Mouse (Mus musculus) B cell, adult 2 months (primary cell): Measurements from ENCODE around the gene Hilpda.
A peak's percentile ranks its signal among the peaks of the same experiment; 100 is the strongest.

ENCODE experiments used
- DNase-seq, 2 experiments: peaks; one replicate each; pipeline ENCODE4 v3.0.0; 2022

The Hilpda gene

DNA sequence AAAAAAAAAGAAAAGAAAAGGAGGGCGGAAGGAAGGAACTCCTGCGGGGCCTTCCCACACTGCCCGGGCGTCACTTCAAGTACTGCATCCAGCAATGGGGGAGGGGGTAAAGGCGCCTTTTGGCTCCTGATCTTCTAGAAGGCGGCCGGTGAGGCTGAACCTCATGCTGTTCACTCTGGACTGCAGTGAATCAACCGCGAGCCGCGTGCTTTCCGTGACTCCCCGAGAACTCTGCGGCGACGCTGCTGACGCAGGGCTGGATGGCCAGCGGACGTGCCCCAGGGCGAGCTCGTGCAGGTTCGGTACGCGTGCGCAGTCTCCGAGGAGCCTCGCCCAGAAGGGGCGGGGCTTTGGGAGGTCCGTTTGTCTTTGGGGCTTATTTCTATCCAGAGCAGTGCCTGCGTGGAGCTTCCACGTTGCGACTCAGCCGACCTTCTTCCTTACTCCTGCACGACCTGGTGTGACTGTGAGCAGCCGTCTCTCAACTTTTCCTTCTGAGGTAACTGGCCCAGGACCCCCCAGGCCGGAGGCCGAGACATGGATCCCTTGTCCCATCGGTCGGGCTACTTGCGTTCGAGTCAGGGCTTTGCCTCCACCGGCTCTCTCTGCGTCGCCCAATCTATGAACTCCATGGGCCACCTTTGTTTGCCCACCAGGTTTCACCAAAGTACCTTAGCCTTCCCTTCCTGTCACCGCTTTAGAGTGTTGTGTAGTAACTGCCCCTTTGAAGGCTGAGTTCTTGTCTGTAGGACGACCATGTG is at the start of gene Hilpda:
Gene Hilpda (plus strand): TSS at position 177 of the 761 bp plus-strand sequence.
- peak; percentile 93 for DNase-seq

DNA sequence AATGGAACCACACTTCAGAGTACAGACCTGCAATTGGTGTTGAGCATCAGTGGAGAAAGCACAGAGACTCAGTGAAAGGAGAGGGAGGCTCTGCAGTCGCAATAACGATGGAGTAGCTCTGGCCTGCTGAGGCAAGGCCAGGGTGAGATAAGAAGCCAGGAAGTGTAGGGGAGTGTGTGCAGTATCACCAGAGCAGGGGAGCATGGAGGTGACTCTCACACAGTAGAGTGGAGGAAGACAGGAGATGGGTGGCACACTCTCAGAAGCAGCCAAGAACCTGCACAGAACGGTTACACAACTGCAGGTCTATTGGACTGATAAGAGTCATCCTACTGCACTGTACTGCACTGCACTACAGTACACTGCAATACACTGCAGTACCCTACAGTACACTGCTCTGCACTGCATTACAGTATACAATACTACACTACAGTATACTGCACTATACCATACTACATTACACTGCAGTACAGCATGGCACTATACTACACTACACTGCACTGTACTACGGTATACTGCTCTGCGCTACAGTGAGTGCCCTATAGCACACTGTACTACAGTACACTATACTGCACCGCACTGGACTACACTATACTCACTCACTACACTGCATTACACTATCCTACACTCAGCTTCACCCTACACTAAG is 42.9 kb upstream of the Hilpda start:
- no peak for DNase-seq

DNA sequence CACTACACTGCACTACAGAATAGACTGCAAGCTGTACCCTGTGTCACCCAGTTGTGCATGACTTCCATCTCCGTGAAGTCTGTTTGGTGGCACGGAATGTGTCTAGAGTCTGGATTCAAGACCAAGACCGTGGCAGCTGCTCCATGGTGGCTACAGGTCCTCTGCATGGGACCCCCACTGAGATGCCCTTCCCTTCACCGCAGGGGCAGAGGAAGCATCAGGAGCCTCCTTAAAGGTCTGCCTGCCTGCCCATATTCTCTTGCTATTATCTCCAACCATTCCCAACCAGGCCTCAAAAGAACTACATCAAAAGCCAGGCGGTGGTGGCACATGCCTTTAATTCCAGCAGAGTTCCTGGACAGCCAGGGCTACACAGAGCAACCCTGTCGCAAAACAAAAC is 41.9 kb upstream of the Hilpda start:
- no peak for DNase-seq

DNA sequence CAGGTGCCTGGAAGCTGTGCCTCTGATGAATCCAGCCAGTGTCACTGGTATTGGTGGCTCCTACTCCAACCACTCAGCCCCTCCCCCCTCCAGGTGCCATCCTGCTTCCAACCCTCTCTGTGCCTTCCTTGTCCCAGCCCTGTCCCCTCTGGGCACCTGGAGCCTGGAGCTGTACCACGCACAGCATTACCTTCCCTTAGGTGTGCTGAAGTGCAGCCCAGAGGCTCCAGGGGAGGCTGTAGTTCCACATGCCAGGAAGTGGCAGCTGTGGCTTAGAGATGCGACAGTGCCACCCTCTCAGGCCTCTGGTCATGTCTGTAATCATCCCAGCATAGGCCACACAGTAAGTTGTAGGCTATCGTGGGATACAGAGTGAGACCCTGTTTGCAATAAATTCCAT is 40.5 kb upstream of the Hilpda start:
- DNase-seq, result peak; percentile 28 to 39

DNA sequence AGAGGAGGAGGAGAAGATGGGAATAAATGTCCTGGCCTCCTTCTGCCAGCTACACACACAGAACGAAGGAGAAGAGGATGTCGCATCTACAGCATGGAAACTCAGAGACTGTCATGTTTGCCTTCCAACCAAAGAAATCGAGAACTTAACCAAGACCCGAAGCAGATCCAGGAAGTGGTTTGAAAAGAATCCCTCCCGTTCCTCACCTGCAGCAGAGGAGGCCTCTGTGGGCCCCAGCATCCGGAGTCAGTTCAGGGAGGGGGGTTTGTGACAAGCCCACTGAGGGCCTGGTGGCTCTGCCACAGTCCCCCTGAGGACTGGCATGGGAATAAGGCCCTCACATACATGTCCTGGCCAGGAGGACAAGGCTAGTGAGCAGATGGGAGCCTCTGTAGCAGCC is 40.0 kb upstream of the Hilpda start:
- peak; percentile 42 to 46 for DNase-seq

DNA sequence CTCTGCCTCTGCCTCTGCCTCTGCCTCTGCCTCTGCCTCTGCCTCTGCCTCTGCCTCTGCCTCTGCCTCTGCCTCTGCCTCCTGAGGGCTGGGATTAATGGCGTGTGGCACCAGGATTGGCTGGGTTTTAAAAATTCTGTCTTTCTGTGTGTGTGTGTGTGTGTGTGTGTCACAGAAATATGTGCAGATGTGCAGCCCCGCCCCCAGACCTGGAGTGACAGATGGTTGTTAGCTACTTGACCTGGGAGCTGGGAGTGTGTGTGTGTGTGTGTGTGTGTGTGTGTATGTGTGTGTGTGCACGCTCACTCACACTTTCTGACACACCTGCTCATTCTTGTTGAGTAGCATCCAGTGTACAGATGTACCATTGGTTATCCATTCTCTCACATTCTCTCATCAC is 38.6 kb upstream of the Hilpda start:
- DNase-seq, result no peak

DNA sequence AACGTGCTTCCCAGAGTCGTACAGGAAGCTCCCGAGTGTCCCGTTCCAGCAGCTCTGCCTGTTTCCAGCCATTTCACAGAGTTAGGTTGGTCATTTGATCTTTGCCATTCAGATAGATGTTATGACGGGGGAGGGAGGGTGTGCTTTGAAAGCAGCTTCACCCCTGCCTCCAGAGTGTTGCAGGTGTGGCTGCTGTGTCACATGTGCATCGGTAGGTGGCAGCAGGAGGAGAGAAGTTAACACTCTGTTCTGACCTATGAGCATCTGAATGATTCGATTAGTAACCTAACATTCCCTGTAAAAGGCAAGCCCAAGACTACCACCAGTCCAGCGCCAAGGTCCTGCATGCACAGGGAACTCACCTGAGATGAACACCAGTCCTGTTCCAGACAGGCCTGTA is 38.0 kb upstream of the Hilpda start:
- peak; percentile 42 to 51 for DNase-seq

DNA sequence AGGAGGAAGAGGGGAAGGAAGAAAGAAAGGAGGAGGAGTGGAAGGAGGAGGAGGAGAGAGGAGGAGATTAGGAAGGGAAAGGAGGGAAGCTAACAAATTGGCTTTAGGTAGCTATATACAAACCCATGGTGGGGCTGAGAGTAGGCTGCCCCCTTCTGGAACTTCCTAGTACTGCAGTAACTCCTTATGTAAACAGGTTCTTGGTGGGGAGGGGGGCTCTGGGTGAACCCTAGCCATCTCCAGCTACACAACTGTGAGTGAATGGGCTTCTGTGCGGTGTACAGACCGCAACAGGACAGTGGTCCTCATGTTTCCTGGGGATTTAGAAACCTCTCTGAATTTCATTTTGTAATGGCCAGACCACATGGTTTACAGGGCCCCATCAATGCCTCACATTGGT is 31.5 kb upstream of the Hilpda start:
- DNase-seq, result peak; percentile 78 to 82

DNA sequence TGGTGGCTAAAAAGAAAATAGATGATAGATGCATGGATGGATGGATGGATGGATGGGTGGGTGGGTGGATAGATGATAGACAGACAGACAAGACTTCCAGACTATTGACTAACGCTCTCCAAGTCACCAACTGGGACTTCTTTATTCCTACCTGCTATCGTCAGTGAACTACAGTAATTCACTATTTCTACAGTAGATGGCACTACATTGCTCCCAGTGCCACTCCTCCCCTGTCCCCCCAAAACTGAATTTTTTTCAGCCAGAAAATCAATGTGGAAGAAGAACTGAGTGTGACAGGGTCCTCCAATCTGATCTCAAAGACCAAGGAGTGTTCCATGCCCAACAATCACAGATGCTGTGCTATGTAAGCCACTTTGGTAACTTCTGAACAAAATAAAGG is 30.6 kb upstream of the Hilpda start:
- no peak for DNase-seq

DNA sequence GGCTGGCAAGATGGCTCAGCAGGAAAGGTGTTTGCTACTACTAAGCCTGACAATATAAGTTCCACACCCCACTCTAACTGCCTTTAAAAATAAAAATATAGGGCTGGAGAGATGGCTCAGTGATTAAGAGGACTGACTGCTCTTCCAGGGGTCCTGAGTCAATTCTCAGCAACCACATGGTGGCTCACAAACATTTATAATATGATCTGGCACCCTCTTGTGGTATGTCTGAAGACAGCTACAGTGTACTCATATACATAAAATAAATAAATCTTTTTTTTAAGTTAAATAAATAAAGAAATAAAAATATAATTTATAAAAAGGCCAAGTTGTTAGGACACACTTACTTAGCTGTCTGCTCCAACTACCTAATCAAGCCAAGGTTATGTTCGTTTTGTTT is 30.0 kb upstream of the Hilpda start:
- DNase-seq, result peak in 1 of 2 experiments; percentile 8

DNA sequence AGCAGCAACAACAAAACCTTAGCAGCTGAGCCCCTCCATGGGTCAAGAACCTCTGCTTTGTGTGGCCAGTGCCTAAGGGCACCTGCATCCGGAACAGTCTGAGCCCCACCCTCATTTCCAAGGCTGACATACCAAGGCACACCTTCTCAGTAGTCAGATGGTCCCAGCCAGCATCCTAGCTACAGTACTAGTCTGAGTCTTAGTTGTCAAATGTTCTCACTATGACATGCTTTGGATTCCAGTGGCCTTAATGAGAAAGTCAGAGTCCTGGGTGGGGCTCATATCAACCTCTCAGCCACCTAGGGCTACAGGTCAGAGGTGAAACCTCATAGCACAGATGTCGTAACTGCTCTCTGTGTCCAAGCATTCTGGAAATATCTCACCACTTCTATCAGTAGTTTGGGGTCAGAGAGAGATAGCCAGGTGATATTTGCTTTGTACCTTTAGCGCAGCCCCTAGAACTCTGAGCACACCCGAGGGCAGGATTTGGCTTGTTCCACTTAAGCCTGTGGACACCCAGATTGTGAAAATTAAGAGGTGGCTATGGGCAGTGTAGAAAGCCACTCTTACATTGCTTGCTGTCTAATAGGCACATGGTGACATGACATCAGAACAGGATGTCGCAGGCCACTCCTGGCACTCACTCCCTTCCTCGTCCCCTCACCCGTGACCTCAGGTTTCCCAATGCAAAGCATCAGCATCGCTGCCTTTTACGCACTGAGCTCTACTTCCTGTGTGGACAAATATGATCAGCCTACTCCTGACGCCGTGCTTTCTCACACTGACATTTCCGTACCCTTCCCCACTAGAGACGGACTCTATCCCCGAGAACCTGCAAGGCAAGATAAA is 26.8 kb upstream of the Hilpda start:
- peak; percentile 48 to 61 for DNase-seq

DNA sequence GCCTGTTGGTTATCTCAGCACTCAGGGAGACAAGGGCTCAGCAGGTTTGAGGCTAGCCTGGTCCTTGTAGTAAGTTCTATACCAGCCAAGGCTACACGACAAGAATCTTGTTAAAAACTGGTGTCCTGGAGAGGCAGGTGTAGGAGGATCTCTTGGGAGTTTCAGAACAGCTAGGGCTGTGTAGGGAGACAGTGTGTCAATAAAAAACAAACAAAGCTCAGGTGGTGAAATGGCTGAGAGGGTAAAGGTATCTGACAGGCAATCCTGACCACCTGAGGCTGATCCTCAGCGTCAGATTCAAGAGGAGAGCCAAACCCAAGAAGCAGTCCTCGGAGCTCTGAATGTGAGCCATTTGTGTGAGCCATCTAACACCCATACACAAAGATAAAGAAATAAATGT is 26.1 kb upstream of the Hilpda start:
- DNase-seq, result no peak

DNA sequence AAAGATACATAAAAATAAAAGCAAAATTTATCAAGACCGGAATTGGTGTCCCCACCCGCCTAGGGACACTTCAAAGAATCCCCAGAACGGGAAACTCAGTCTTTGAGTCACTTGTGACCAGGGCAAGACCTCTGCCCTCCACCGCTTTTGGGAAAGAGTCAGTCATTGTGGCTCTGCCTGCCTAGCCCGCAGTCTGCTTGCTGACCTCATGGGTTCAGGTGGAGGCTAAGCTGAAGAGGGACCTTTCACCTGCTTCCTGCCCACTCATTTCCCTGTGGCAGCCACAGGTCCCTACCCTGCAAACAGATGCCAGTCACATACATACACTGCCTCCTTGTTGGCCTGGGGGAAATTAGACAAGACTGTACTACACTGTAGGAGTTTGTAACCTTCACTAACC is 25.7 kb upstream of the Hilpda start:
- DNase-seq, result no peak

DNA sequence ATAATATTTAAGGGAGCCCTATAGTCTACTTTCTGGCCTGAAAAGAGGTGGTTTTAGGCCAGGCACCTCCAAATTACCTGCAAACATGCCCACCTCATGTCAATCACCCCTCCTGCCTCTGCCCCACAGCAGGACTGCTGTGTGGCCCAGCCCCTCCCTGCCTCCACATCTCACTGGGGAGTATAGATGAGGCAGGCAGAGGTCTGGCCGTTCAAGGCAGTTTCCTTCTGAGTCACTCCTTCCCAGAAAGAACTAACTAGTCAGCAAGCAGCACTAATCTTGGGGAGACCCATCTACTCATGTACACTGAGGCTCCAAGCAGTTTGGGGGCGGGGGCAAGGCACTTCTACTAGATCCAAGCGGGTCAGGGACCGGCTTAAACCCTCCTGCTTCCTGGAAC is 25.2 kb upstream of the Hilpda start:
- no peak for DNase-seq

DNA sequence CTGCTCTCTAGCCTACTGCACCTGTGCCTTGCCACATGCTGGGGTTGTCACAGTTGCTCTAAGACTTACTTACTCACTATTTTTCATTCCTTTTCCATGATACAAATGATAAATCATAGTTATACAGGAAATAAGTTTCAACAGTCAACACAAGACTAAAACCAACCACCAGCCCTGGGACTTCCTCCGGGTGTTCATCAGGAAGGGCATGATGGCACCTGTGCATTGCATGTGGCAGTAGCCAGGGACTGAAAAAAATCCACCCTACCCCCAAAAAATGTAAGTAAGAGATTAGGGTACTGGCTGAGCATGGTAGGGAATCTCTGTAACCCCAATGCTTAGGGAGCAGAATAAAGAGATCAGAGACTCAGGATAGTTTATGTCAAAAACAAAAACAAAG is 12.9 kb upstream of the Hilpda start:
- DNase-seq, result no peak

DNA sequence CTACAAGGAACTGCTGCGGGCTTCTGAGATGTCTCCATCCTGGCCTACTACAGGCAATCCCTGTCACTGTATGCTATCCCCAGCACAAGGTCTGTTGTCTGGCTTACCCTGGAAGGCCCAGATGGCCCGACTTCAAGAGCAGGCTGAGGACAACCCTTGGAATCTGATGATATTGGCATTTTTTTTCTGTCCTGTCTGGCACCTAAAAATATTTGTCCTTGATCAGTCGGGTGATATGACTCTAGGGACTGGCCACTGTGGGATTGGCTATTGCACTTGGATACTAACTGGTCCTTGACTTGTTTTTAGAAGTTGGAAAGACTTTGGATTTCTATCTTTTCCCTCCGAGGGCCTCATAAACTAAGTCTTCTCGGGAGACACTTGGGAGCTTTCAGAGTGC is 10.5 kb upstream of the Hilpda start:
- DNase-seq, result no peak

DNA sequence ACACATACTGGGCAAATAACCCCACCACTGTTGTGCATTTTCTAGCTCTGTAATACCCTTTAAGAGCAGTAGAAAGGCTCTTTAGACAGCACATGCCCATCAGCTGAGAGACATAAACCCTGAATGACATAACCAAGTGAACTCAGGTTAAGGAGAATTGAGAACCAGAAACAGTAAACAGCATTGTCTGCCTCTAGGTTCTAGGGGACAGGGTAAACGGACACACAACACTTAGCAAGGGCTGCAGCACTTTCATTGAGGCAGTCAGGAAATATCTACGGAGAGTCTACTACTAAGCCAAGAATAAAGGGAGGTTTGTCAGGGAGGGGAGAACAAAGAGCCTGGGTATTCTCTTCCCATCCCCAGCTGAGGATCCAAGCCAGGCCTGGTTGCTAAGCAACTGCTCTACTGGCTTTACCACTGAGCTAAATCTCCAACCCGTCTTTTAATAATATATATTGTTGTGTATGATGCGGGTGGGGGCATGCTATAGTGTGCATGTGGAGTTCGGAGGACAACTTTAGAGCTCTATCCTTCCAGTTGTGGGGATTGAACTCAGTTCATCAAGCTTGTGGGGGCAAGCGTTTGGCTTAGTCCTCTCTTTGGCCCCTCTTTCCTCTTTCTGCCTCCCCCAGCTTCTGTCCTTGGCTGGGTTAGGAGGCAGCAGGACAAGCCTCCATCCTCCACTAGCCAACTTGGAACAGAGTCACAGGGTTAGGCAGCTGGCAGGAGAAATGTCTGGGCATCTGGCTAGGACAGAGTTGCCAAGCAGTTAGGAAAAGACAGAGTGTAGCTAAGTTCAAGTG is 8.4 kb upstream of the Hilpda start:
- DNase-seq, result no peak

DNA sequence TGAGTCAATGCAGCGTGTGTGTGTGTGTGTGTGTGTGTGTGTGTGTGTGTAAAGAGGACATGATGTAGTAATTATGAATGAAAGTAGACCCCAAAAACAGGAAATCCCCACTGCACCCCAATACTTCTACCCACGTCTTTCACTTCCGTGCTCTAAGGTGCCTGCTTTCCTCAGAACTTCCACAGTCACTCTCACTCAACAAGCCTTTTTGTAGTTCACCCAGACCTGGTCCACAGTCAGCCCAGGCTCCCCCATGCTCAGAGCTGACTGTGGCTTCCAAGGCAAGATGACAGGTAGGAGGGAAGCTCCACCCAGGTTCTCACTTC is 7.9 kb upstream of the Hilpda start:
- DNase-seq, result peak; percentile 18 to 20

DNA sequence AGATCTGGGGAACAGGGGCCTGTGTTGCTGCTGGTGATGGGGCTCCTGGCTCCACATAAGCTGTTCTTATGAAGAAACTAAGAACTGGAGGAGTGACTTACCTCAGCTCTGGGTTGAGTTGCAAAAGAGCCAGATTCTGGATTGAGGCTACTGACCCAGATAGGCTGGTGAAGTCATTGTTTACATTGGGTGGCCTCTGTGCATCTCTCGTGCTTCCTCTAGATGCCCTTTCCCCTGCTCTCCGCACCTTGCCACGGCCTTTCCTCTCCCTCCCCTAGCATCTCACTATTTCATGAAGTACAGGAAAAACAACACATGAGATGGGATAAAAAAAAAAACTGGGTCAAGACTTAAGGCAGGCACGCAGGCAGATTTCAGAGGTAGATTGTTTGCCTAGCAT is 5.4 kb upstream of the Hilpda start:
- DNase-seq, result no peak

DNA sequence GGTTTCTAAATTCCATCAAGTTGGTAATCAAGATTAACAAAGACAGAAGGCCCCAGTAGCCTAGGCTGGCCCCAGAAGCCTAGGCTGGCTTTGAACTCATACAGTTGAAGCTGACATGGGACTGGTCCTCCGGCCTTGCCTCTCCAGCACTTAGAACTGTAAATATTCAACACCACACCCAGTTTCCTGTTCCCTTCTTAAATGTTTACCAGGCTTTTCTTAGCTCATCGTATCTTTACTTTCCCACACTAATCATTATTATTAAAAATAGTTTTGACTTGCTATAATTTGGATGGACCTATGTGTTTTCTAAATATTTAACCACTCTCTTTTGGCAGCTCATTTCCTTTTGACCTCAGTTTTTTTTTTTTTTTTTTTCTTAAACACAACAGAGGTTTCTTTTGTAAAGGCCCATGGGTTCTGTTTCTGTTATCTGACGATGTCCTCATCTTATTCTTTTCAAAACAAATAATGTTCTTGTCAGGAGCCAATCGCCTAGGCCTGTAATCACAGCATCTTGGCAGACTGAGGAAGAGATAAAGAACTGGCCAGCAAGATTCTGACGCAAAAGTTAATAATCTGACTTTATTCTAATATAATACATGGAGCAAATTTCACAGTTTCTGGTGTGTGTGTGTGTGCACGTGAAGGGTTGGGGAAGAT is 3.2 kb upstream of the Hilpda start:
- DNase-seq, result no peak

DNA sequence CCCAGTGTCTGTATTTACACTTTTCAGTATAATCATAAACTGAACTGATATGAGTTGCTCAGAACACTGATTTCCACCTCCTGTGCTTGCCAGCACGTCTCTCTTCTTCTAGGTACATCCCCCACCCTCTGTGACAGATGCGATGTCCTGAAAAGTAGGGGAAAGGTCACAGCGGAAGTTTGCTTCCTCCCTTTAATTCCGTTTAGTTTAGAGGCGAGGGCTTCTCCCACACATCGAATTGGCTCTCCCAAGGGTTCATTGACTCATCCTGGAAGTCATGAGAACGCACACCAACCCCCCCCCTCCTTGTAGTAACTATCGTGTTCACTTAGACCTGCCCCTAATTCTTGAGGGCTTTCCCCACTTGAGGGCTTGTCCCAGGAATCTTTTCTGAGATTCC is 1.3 kb upstream of the Hilpda start:
- peak; percentile 45 to 53 for DNase-seq

DNA sequence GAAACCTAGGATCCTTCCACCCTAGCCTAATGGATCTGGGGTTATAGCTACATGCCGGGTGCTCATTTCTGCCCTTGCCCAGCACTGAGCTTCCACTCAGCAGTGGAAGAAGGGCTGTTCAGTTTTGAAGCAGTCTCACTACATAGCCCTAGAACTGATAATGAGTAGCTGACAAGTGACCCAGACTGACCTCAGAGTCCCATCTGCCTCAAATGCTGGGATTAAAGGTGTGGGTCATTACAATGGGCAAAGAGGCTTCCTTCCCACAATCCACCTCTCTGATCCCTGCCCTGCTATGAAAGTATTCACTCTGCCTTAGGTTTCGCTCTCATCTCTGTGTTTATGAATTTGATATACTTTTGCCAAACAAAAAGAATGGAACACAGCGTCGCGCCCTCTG is 4.5 kb downstream of the Hilpda start:
- DNase-seq, result no peak
